Mouse (Mus musculus) cerebellum, adult 9-10 months (tissue): ENCODE results near the gene Dlgap1.

Experiments used
- DNase-seq: peaks from one replicate; pipeline ENCODE4 v3.0.0; 2022

The Dlgap1 gene

GRCm38 (mm10) chr17:69969021-69969815 lies at the start of gene Dlgap1:
Gene Dlgap1 (plus strand): TSS chr17:69969073.
- DNase-seq, result peak; percentile 89

GRCm38 (mm10) chr17:69954936-69955335 lies 13.9 kb upstream of the Dlgap1 start:
- no peak for DNase-seq

GRCm38 (mm10) chr17:69969816-69970750 lies 1.2 kb downstream of the Dlgap1 start:
- peak; percentile 69 for DNase-seq

- DNase-seq, result no peak
Observed at GRCm38 (mm10) chr17:69973081-69973480, 4.2 kb downstream of the Dlgap1 start.

GRCm38 (mm10) chr17:69973991-69974390 lies 5.1 kb downstream of the Dlgap1 start:
- peak; percentile 54 for DNase-seq

GRCm38 (mm10) chr17:69982236-69982923 lies 13.5 kb downstream of the Dlgap1 start:
- no peak for DNase-seq

GRCm38 (mm10) chr17:69996406-69996805 lies 27.5 kb downstream of the Dlgap1 start:
- DNase-seq, result no peak

GRCm38 (mm10) chr17:70002026-70002425 lies 33.2 kb downstream of the Dlgap1 start:
- DNase-seq, result peak; percentile 90

- no peak for DNase-seq
Observed at GRCm38 (mm10) chr17:70004628-70005027, 35.8 kb downstream of the Dlgap1 start.

- no peak for DNase-seq
Observed at GRCm38 (mm10) chr17:70007607-70008006, 38.7 kb downstream of the Dlgap1 start.

- no peak for DNase-seq
Observed at GRCm38 (mm10) chr17:70016511-70016910, 47.6 kb downstream of the Dlgap1 start.

GRCm38 (mm10) chr17:70020376-70020775 lies 51.5 kb downstream of the Dlgap1 start:
- DNase-seq, result no peak

- no peak for DNase-seq
Observed at GRCm38 (mm10) chr17:70022618-70023017, 53.7 kb downstream of the Dlgap1 start.

GRCm38 (mm10) chr17:70034862-70035261 lies 66.0 kb downstream of the Dlgap1 start:
- DNase-seq, result no peak

GRCm38 (mm10) chr17:70040751-70041430 lies 72.0 kb downstream of the Dlgap1 start:
- DNase-seq, result no peak

- DNase-seq, result no peak
Observed at GRCm38 (mm10) chr17:70068281-70068680, 99.4 kb downstream of the Dlgap1 start.

GRCm38 (mm10) chr17:70072066-70072465 lies 103.2 kb downstream of the Dlgap1 start:
- peak; percentile 97 for DNase-seq

GRCm38 (mm10) chr17:70088220-70088619 lies 119.3 kb downstream of the Dlgap1 start:
- DNase-seq, result no peak

GRCm38 (mm10) chr17:70090737-70091136 lies 121.9 kb downstream of the Dlgap1 start:
- DNase-seq, result no peak

- DNase-seq, result peak; percentile 96
Observed at GRCm38 (mm10) chr17:70129151-70129550, 160.3 kb downstream of the Dlgap1 start.

- no peak for DNase-seq
Observed at GRCm38 (mm10) chr17:70169831-70170230, 201.0 kb downstream of the Dlgap1 start.

GRCm38 (mm10) chr17:70172500-70173036 lies 203.7 kb downstream of the Dlgap1 start:
- no peak for DNase-seq
